Mouse (Mus musculus) adrenal gland, postnatal 10 days (tissue): ENCODE measurements around the gene Bsn. TPM values are rescaled to one million over a fixed set of nuclear protein-coding genes. Genes with fewer than 3 reads are reported as not detected.
A peak's percentile ranks its signal among the peaks of the same experiment; 100 is the strongest.

Experiments used
- DNase-seq: peaks from one replicate; pipeline ENCODE4 v3.0.0; 2021; ENCODE audit warnings: mixed read lengths
- total RNA-seq, 2 experiments: library from RNA; stranded (reverse); gene quantifications; 2 replicates each; pipeline ENCODE4 v1.2.3; 2021

The Bsn gene
- total RNA-seq, 2 experiments from 2014 or later = 1.7 to 2.7 TPM

DNA sequence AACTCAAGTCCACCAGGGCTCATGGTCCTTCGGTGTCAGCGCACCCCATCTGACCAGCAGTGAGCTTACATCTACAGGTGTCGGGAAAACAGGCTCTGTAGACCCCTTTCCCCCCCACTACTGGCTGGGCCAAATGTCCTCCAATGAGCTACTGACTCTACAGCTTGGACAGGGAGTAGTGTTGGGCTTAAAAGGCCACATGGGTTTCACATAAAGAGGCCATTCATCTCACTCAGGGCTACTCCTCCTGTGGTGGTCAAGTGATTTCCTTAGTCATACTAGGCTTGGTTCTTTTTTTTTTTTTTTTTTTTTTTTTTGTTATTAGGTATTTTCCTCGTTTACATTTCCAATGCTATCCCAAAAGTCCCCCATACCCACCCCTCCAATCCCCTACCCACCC lies 66.3 kb downstream of the Bsn start:
- DNase-seq = no peak

DNA sequence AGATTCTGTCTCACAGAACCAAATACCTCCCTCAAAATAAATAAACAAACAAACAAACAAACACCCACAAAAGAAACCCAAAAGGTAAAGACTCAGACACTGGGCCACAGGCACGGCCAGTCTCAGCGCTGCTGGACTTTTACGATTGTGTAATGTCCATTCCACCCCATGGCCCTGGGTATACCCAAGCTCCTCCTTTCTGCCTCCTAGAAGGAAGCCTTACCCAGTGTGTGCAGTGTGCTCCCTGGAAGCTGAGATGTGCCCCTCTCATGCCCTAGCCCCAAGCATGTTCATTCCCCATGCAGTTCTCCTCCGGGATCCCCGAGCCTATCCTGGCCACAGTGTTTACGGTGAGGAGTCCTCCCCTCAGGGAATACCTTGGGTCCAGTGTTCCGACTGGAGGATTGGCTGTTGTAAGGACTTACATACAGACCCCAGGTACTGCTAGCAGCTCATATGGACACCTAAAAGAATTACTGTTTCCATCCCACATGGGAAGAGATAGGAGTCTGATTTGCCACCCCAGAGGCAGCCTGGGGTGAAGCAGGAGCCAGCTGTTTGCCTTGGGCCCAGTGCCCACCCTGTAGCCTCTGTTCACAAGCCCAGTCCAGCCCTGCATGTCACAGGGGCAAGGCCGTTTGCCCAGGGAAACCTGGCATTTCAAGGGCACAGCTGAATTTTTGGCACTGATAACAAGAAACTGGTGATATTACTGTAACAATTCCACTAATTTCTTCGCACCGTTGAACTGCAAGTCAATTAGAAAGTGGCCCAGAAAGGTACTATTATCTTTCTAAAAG lies 68.8 kb downstream of the Bsn start:
- DNase-seq = peak; percentile 84

DNA sequence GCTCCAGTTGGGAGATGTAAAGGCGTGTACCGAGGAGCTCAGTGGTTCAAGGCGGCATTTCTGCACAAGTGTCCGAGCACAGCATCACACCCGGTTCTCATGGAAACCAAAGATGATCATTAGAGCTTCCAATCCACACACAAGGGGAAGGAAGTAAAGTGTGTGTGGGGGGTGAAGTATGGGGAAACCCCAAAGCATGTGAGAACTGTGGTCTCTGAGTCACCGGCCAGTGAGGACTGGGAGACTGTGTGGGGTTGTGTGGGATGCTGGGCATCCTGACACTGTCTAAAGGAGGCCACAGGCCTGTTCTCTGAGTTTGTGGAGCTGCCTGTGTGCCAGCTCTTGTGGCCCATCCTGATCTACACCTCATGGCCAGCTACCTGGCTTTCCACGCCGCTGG lies 69.5 kb downstream of the Bsn start:
- no peak for DNase-seq

DNA sequence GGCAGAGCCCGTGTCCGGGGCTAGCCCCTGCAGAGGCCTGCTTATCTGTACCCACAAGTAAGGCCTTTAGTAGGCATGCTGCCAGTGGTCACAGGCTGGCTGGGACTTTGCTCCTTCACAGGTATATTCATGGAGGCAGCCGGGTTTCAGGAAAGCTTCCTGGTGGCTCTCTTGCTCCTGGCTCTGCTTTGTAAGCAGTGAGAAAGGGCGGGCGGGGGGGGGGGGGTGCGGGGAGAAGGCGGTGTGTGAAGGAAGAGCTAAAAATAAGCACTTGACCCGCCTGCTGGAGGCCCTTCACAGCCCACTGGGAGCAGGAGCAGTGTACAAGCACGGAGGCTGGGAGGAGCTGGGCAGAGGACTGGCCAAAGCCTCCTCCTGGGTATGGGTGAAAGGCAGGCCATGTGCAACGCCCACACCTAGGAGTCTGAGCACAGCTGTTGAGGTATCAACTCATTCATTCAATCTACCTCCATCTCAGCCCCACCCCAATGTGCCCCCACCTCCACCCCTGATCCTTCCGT lies 70.2 kb downstream of the Bsn start:
- peak; percentile 67 for DNase-seq

DNA sequence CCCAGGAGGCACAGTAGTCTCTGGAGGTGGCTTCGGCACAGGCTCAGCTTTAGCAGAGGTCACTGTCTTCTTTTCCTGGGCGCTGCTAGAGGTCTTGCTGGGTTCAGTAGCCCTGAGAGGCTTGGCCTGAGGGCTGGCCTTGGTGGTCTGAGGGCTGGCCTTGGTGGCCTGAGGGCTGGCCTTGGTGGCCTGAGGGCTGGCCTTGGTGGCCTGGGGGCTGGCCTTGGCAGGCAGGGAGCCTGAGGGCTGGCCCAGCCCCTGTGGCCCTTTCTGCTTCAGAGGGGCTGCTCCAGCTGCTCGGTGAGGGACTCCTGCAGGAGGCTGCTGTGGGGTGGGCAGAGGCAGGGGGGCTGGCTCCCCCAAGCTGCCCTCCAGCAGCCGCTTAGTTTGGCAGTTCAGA lies 73.0 kb downstream of the Bsn start:
- DNase-seq = peak; percentile 80

DNA sequence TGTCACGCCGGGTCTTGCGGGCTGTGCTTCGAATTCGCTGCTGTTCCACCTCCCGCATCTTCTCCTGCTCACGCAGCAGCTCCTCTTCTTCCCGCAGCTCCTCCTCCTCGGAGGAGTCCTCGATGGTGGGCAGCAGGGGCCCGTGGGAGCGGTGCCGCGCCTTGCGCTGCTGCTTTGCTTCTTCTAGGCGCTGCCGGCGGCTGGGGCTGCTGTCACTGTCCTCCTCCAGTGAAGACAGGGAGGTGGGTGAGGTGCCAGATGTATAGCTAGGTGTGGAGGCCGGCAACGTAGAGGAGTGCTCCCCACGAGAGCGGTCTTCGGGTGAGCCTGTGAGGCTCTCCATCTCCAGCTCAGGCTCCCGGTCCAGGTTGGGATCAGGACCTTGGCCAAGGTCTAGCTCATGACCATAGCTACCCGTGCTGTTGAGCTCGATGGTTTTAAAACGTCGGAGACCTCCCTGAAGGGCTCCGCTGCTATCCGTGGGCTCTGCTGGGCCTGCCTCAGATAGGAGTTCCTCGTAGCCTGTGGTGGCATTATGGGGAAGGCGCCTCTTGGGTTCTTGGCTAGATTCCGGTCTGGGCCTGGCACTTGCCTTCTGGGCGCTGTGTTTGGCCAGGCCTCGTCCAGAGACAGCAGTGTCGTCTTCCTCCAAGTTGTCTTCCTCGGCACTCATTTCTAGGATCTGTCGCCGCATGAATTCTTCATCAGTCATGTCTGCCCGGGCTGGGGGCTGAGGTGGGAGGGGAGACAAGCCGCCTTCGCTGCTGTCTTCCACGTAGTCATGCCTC lies 74.7 kb downstream of the Bsn start:
- DNase-seq = no peak

DNA sequence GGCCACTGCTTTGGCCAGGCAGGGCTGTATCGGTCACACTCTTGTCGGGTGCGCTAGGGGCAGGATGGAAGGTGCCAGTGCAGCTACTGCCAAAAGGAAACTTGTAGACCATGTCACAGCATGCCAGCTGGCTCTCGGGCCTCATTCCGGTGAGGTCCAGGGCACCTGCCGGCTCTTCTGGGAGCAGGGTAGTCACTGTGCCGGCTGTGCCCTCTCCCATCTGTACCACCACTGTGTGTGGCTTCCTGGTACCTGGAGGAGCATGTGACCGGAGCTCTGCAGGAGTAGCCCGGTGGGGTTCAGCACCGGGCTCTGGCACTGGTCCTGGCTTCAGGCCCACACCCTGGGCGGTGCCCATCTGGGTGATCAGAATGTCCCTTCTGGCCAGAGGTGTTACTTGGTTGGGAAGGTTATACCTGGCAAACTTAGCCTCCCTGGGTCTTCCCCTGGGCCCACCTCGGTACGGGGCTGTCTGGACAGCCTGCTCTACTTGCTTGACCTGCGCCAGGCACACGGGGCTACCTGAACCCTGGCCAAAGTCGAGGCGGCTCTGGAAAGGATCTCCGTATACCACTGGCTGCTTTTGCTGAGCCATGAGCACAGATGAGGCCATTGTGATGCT lies 77.4 kb downstream of the Bsn start:
- peak; percentile 33 for DNase-seq

DNA sequence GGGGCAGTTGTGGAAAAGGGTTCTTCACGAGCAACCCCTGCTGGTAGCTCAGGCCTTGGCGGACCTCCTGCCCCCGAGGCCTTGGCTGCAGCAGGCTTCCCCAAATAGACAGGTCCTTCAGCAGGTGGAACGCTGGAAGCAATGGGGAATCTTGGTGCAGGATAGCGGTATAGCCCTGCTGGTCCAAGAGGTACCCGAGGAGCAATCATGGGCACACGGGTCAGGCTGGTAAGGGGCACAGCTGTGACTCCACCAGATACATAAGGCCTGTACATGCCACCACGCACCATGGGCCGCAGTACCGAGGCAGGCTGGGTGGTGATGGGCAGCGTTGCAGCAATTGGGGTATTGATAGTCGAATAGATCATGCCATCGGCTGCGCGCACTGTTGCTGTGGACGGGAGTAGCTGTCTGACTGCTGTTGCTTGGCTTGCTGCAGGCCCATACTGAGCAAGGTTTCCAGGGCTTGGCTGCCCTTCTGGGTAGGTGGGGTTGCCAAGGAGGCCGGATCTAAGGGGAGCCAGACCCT lies 78.5 kb downstream of the Bsn start:
- no peak for DNase-seq

DNA sequence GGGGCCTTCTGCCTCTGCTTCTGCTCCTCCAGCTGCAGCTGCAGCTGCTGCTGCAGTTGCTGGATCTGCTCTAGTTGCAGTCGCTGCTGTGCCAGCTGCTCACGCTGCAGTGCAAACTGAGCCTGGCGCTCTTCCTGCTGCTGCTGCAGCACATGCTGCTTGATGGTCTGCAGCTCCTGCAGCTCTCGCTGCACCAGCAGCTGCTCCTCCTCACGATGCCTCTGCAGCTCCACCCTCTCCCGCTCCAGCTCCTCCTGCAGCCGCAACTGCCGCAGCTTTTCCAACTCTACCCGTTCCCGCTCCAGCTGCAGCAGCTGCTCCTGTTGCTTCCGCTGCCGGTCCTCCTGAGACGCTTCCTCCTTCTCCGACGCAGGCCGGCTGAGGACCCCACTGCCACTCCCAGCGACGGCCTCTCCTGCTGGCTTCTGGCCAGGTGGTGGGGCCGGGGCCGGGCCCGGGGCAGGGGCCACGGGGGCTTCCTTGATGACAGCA lies 79.0 kb downstream of the Bsn start:
- DNase-seq = no peak

DNA sequence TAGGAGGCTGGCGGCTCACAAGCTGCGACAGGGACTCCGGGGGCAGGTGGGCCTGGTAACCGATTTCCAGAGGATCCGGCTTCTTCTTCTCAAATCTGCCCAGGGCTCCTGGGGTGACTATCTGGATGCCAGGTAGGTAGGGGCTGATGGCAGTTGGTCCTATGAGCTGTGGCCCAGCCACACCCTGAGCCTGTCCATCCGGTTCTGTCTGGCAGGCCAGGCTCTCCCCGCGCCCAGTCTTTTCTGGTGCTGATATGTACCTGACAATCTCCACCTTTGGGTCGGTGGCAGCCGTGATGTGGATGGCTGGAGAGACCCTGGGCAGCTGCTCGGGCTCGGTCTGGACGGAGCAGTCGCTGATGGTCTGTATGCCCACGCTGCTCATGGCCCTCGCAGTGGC lies 80.0 kb downstream of the Bsn start:
- DNase-seq = no peak

DNA sequence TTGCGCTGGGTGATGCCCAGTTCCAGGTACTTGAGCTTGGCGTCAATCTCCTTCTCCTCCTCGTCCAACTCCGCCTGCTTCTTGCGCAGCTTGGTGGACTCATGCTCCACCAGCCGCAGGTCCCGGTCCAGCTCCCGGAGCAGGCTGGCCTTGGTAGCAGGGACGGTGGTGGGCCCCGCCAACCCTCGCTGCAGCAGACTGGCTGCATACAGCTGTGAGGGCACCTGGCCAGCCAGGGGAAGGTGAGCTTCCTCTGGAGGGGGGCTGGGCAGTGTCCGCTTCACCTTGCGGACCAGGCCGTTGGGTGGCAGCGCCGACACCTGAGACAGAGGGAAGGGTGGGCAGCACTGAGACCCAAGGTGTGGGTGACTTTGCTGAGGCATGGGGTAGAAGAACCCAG lies 82.3 kb downstream of the Bsn start:
- DNase-seq = no peak

DNA sequence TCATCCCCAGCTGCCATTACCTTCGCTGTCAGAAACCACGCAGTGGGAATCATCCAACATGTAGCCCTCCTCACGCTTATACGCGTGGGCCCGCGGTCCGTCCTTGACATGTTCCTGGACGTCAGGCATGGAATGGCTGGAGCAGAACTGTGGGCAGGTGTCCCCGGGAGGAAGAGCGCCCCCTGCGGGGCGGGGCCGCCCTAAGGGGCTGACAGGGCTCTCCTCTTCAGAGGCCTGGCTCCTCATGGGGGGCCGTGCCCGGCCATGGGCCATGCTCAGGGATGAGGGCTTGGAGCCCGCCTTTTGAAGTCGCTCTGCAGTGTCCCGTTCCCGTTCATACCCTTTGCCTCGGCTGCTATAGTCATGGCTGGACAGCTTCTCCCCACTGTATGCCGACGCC lies 84.1 kb downstream of the Bsn start:
- DNase-seq = no peak

DNA sequence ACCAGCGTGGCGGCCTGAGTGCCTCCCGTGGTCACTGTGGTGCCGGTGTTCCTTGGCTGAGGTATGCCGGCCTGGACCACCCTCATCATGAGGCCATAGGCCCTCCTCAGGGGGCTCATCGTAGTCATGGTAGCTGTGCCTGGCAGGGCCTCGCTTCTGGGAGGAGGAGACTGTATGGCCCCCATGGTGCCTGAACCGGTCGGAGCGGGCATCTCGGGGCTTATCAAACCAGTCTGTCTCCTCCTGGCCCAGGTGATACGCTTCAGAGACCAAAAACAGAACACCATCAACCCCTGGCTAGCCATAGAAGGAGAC lies 84.7 kb downstream of the Bsn start:
- DNase-seq = no peak

DNA sequence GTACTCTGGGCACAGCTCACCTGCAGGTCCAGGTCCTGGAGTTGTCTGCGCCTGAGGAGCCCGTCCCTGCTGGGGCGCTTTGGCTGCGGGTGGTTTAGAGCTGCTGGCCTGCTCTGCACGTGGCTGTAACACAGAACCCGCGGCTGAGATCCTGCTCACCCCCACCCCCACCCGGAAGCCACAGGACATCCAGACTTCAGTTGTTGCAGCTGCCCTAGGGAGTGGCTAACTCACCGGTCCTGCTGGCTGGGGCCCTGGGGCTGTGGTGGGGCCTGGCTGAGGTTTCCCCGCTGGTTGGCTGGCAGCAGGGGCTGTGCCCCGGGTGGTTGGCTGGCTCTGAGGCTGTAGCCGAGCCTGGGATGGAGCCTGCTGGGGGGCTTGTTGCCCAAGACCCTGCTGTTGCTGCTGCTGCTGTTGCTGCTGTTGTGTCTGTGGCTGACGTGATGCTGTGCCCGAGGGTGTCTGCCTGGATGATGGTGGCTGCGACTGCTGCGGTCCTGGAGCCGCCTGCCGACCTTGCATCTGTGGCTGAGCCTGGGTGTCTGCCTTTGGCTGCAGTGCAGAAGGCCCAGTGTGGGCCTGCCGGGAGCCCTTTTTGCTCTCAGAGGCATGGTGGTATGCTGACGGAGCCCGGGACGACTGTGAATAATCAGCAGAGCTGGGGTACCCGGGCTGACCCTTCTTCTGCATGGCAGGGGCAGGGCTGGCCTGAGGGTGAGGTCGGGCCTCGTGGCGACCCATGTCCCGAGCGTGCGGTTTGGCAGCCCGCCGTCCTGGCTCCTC lies 85.2 kb downstream of the Bsn start:
- no peak for DNase-seq

DNA sequence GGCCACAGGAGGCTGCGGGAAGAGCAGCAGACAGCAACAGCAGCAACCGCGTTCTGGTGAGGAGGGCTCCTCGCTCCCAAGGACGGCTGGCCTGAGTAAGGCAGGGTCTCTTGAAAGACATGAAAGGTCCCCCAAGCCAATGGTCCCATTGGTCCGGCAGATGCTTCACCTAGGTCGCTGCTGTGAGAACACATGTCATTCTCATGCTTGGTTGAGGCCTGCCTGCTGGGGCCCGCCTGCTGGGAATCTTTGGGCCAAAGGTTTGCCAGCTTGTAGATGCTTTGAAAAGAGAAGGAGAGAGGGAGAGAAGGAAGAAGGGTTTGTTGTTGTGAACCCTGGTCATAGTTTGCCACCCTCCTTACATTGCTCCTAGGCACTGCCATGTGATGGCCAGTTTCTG lies 90.6 kb downstream of the Bsn start:
- DNase-seq = no peak

DNA sequence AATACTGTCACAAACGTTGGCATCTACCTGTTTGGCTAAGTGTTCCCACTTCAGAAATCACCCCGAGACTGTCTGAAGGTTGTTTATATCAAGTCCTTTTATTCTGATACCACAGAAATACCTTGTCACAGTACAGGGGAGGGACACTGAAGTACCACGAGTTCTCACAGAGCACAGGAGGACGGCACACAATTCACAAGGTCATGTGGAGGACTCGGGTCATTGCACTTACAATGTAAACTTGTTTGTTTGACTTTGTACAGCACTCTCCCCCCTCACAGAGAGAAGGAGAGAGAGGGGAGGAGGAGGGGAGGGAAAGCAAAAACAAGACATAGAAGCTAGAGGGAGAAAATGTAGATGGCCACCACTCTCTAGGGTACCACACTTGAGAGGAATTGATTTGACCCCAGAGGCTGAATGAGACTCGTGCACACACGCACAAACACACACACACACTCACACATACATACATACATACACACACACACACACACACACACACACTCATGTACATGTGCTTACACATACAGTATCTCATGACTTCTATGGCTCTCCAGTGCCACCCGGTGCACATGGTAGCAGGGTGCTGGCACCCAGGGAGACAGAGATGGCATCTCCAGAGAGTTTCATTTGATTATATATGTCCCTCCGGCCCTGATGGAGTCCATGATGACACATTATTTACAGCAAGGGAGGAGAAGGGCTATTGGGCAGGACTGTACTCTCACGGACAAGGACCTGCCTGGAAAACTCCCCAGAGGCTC lies 94.1 kb downstream of the Bsn start:
- no peak for DNase-seq

DNA sequence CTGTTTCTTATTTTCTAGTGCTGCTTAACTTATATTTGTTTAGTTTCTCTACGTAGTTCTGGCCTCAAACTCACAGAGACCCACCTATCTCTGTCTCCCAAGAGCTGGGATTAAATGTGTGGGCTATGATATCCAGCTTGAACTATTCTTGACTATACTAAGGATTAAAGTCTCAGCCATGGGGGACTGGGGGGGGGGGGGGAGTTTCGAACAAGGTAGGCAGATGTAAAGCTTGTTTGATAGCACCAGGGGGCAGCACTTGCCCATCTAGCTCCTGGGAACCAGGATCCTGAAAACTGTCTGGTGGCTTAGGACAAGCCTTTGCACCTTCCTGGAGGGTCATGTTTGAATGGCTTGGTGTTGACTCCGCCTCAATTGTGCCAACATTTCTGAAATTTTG lies 94.7 kb downstream of the Bsn start:
- peak; percentile 78 for DNase-seq

DNA sequence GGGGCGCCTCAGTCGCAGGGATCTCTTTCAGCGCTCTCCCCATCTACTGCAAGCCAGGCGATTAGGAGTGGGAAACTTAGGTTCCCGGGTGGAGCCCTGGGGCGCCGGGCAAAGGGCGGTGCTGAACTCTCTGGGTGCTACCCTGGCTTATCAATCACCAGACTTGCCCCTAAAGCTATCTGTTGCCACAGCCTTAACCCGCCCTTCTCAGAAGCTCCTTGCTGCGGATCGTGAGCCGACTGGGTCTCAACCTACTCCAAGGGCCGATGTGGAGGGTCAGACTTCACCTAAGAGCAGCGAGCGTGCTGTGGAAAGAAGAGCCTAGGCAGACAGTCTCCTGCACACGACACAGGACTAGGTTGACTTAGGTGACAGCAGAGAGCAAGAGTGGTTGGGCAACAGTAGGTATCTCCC lies 95.2 kb downstream of the Bsn start:
- DNase-seq = peak; percentile 56

DNA sequence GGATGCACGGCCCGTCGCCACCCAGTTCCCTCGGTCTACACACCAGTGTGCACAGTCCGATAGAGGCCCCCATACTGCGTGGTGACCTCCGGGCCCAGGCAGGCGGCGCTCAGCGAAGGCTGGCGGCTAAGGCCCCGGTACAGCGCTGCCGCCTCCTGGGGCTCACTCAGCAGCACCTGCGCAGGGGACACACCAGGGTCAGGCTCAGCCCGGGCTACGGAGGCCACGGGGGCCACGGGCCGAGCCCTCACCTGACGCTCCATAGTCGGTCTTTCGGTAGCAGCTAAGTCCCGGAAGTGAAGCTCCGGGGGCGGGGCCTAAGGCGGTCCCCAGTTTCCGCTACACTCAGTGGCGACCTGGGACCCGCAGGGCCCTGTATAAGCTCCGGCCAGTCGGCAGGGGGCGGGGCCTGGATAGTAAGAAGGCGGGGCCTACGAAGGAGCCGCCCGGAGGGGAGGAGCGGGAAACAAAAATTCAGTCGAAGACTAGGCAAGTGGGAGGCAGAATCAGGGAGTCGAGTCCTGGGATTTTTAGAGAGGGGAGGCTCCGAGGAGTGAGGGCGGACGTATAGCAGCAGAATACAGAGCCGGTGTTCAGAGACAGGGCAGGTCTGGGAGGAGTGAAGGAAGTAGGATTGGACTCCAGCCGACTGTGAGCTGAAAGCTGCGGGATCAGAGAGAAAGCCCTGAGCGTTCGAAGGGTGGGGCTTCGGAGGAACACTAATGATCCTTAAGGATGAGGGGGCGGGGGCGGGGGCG lies 95.8 kb downstream of the Bsn start, which contains the start of gene Apeh:
TSS of gene Apeh (minus strand) at position 423 of the 758 bp plus-strand sequence.
- peak; percentile 98 for DNase-seq

DNA sequence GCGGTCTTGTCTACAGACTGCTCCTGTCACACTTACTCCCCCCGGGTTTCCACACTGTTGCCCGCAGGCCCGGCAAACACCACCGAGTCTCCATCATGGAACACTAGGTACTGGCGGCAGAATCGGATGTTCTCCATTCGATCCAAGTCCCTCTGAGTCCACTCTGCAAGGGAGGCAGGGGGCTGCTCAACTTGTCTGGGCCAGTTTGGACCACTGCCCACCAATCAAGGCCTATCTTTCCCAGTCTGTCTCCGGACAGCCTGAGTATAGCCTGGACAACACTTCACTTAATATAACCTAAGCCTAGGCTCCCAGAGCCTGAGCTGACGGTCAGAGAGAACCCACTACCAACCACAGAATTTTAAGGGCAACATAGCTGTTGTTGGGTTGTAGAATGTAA lies 96.6 kb downstream of the Bsn start:
- no peak for DNase-seq
